In genomic region chr7:127082995-127083394, GRCm38 (mm10) we compare ENCODE assay signal across 29 mouse cellular contexts. TPM values are rescaled to one million over a fixed set of nuclear protein-coding genes. Genes with fewer than 3 reads are reported as not detected.
"Had no signal": no experiment of that assay in that cellular context is flagged by ENCODE, and none has a peak within 500 bp of the region (broad histone marks: within the 10 kb centered on the region; RNA-seq: fewer than 3 reads in every experiment).

No protein-coding gene starts in this region.

- H3K27ac ChIP-seq: kidney, postnatal 0 days; layer of hippocampus, adult 2 months; left cerebral cortex, adult 2 months; limb, embryonic 12.5 days; limb, embryonic 15.5 days; midbrain, embryonic 12.5 days; midbrain, embryonic 15.5 days; neural tube, embryonic 12.5 days; neural tube, embryonic 15.5 days had no signal

- H3K4me3 ChIP-seq: layer of hippocampus, adult 2 months; left cerebral cortex, adult 2 months; limb, embryonic 12.5 days; limb, embryonic 15.5 days; liver, embryonic 12.5 days; liver, embryonic 15.5 days; midbrain, embryonic 12.5 days; midbrain, embryonic 15.5 days; neural tube, embryonic 12.5 days; neural tube, embryonic 15.5 days had no signal

- H3K4me2 ChIP-seq: limb, embryonic 12.5 days; limb, embryonic 15.5 days; liver, embryonic 12.5 days; liver, embryonic 15.5 days; midbrain, embryonic 12.5 days; midbrain, embryonic 15.5 days; neural tube, embryonic 12.5 days; neural tube, embryonic 15.5 days had no signal

- H3K4me1 ChIP-seq: limb, embryonic 12.5 days; limb, embryonic 15.5 days; midbrain, embryonic 12.5 days; midbrain, embryonic 15.5 days; neural tube, embryonic 12.5 days; neural tube, embryonic 15.5 days had no signal

- H3K9ac ChIP-seq: limb, embryonic 12.5 days; limb, embryonic 15.5 days; liver, embryonic 12.5 days; liver, embryonic 15.5 days; midbrain, embryonic 12.5 days; midbrain, embryonic 15.5 days; neural tube, embryonic 12.5 days; neural tube, embryonic 15.5 days had no signal

- H3K27me3 ChIP-seq: limb, embryonic 12.5 days; limb, embryonic 15.5 days; liver, embryonic 12.5 days; liver, embryonic 15.5 days; midbrain, embryonic 12.5 days; midbrain, embryonic 15.5 days; neural tube, embryonic 12.5 days; neural tube, embryonic 15.5 days had no signal

- H3K9me3 ChIP-seq: limb, embryonic 12.5 days; limb, embryonic 15.5 days; liver, embryonic 12.5 days; liver, embryonic 15.5 days; midbrain, embryonic 12.5 days; midbrain, embryonic 15.5 days; neural tube, embryonic 12.5 days; neural tube, embryonic 15.5 days had no signal

- H3K36me3 ChIP-seq: limb, embryonic 12.5 days; limb, embryonic 15.5 days; liver, embryonic 12.5 days; liver, embryonic 15.5 days; midbrain, embryonic 12.5 days; midbrain, embryonic 15.5 days; neural tube, embryonic 12.5 days; neural tube, embryonic 15.5 days had no signal

- ATAC-seq: intestine, postnatal 0 days; midbrain, embryonic 15.5 days had no signal

- DNase-seq: kidney, adult 2 months; kidney, postnatal 25 days; layer of hippocampus, adult 9-11 months; layer of hippocampus, postnatal 36 days; left cerebral cortex, postnatal 4 days; lung, adult 2 months; lung, postnatal 14 days; lung, postnatal 4 days; right cerebral cortex, adult 18-20 months; right cerebral cortex, postnatal 14 days; right cerebral cortex, postnatal 4 days; thymus, adult 2 months; thymus, postnatal 14 days; thymus, postnatal 4 days had no signal

RNA-seq across cellular contexts. Expression of gene Zg16, which starts 4.1 kb away (rescaled TPM):
- total RNA-seq: layer of hippocampus, adult 2 months; layer of hippocampus, postnatal 36 days; left cerebral cortex, adult 2 months; left cerebral cortex, postnatal 10 days; left cerebral cortex, postnatal 4 days had no signal
- polyA plus RNA-seq: kidney, adult 2 months; kidney, embryonic 14.5 days; kidney, postnatal 0 days; limb, embryonic 12.5 days; limb, embryonic 15.5 days; liver, embryonic 12.5 days; lung, embryonic 16.5 days; midbrain, embryonic 12.5 days; midbrain, embryonic 15.5 days; neural tube, embryonic 12.5 days; neural tube, embryonic 15.5 days had no signal

RNA-seq across cellular contexts. Expression of gene Qprt, which starts 39.0 kb away (rescaled TPM):
- total RNA-seq: layer of hippocampus, adult 2 months had no signal

RNA-seq across cellular contexts. Expression of gene Spn, which starts 54.6 kb away (rescaled TPM):
- polyA plus RNA-seq: limb, embryonic 12.5 days had no signal
